Mouse (Mus musculus) kidney, embryonic 14.5 days (tissue): ENCODE measurements around the gene Tet3. TPM values are rescaled to one million over a fixed set of nuclear protein-coding genes. Genes with fewer than 3 reads are reported as not detected.

Experiments used
- ATAC-seq: fragments of 200-750 bp; cut with Nextera tagmentation; 2 replicates; pipeline ENCODE4 v1.8.0; 2017; ENCODE audit warnings: moderate number of reproducible peaks, mild to moderate bottlenecking, moderate TSS enrichment, moderate library complexity; ENCODE audit not compliant: low FRiP score, low TSS enrichment
- H3K27ac ChIP-seq: fragments of 300-500 bp; sonication (generic); 2 replicates; pipeline ENCODE4 v1.5.1; 2014; ENCODE audit warnings: low read depth, mild to moderate bottlenecking, low read length, moderate library complexity, mixed read lengths
- H3K27me3 ChIP-seq: fragments of 300-500 bp; sonication (generic); 2 replicates; pipeline ENCODE4 v1.6.1; 2014; ENCODE audit warnings: mild to moderate bottlenecking, low read length; ENCODE audit not compliant: control insufficient read depth, insufficient read depth
- H3K36me3 ChIP-seq: fragments of 300-500 bp; sonication (generic); 2 replicates; pipeline ENCODE4 v1.6.1; 2014; ENCODE audit warnings: low read length, mixed read lengths; ENCODE audit not compliant: control insufficient read depth, insufficient read depth
- H3K4me1 ChIP-seq: fragments of 300-500 bp; sonication (generic); 2 replicates; pipeline ENCODE4 v1.6.1; 2014; ENCODE audit warnings: low read length, mixed read lengths; ENCODE audit not compliant: control insufficient read depth, insufficient read depth
- H3K4me2 ChIP-seq: fragments of 300-500 bp; sonication (generic); replicated peaks from 2 replicates; pipeline ENCODE4 v1.6.1; 2014; ENCODE audit warnings: low read depth, mild to moderate bottlenecking, low read length
- H3K4me3 ChIP-seq: fragments of 300-500 bp; sonication (generic); 2 replicates; pipeline ENCODE4 v1.5.1; 2014; ENCODE audit warnings: mild to moderate bottlenecking, low read length
- H3K9ac ChIP-seq: fragments of 300-500 bp; sonication (generic); 2 replicates; pipeline ENCODE4 v1.6.1; 2014; ENCODE audit warnings: low read depth, mild to moderate bottlenecking, low read length, moderate library complexity
- H3K9me3 ChIP-seq: fragments of 300-500 bp; sonication (generic); 2 replicates; pipeline ENCODE4 v1.6.1; 2016; ENCODE audit warnings: low read length; ENCODE audit not compliant: control insufficient read depth
- WGBS: fragments of 180-500 bp; shearing (Covaris S2); extraction: QIAGEN DNeasy Blood & Tissue Kit; methylation state at CpG from one replicate; pipeline ENCODE4 v1.1.7; 2014; 5-methylcytosine and 5-hydroxymethylcytosine counted together
- polyA plus RNA-seq: library from polyadenylated mRNA; unstranded; fragments of >200 nt; fragmentation: Nextera tagmentation; extraction: Ambion mirVana; gene quantifications from 2 replicates; pipeline ENCODE4 v1.2.1, GENCODE M21; 2014

Tet3 gene
- polyA plus RNA-seq, 1 experiment from 2014 or later, result 48.6 TPM

GRCm38 (mm10) chr6:83482418-83483085, 23.7 kb upstream of the Tet3 start:
- H3K36me3 ChIP-seq, result peaks cover 58% of the 10 kb centered on the region
- H3K27ac ChIP-seq, result no peak overlapping the region; the same call in 1 of the 2 replicates
- WGBS, result 35% methylated on average over 10 of the region's 10 CpGs

GRCm38 (mm10) chr6:83480019-83480655, 21.3 kb upstream of the Tet3 start:
- ATAC-seq, result no peak
- Histone ChIP-seq H3K4me1 (0 out of 2 replicates have a peak, but pooled peaks cover 7% of the 10 kb centered on the region), H3K27me3 (no peaks in the 10 kb centered on the region), H3K27ac (0 out of 2 replicates have a peak overlapping the region, but pooled peaks have one; percentile 26), H3K4me2 (no peak overlapping the region), H3K9me3 (no peaks in the 10 kb centered on the region), H3K4me3 (no peak overlapping the region), H3K9ac (no peak overlapping the region), H3K36me3 (peaks cover 39% of the 10 kb centered on the region)
- WGBS, result 78% methylated on average over 6 of the region's 6 CpGs

More at GRCm38 (mm10) chr6:83482418-83483085, 23.7 kb upstream of the Tet3 start:
- Histone ChIP-seq H3K27me3 (no peaks in the 10 kb centered on the region), H3K9me3 (no peaks in the 10 kb centered on the region), H3K4me2 (no peak overlapping the region), H3K9ac (no peak overlapping the region), H3K4me1 (0 out of 2 replicates have a peak, but pooled peaks cover 7% of the 10 kb centered on the region), H3K4me3 (no peak overlapping the region)
- peak; percentile 63; the same call in 1 of the 2 replicates for ATAC-seq

- H3K27me3 ChIP-seq, result no peaks in the 10 kb centered on the region
- H3K4me2 ChIP-seq, result no peak overlapping the region
- no peak for ATAC-seq
- H3K27ac ChIP-seq, result 0 out of 2 replicates have a peak overlapping the region, but pooled peaks have one; percentile 26
- H3K4me1 ChIP-seq, result 0 out of 2 replicates have a peak, but pooled peaks cover 7% of the 10 kb centered on the region
- H3K36me3 ChIP-seq, result peaks cover 30% of the 10 kb centered on the region
- no peaks in the 10 kb centered on the region for H3K9me3 ChIP-seq
- no peak overlapping the region for H3K4me3 ChIP-seq
- WGBS, result 35% methylated on average over 2 of the region's 2 CpGs
- H3K9ac ChIP-seq, result no peak overlapping the region
Measured at GRCm38 (mm10) chr6:83479193-83479592, 20.3 kb upstream of the Tet3 start.

DNA sequence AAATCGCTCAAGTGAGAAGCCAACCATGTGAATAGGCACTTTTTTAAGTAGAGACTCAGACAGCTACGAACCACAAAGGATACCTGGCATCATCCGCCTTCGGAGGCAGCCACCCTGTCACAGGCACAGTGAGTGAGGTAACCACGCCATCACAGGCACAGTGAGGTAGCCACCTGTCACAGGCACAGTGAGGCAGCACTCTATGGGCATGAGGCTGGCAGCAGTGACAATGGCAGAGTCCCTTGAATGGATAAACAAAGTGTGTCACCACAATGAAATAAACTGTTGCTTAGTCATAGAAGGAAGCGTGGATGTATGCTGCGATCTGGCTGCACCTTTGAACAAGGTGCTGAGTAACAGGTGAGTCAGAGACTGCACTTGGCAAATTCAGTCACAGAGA, 19.7 kb upstream of the Tet3 start:
- 0 out of 2 replicates have a peak, but pooled peaks cover 7% of the 10 kb centered on the region for H3K4me1 ChIP-seq
- H3K36me3 ChIP-seq, result peaks cover 30% of the 10 kb centered on the region
- no peak overlapping the region for H3K27ac ChIP-seq

GRCm38 (mm10) chr6:83478217-83478616, 19.3 kb upstream of the Tet3 start:
- Histone ChIP-seq H3K27ac (no peak overlapping the region), H3K9me3 (no peaks in the 10 kb centered on the region), H3K36me3 (peaks cover 30% of the 10 kb centered on the region), H3K4me1 (0 out of 2 replicates have a peak, but pooled peaks cover 7% of the 10 kb centered on the region), H3K4me2 (no peak overlapping the region), H3K9ac (no peak overlapping the region), H3K27me3 (no peaks in the 10 kb centered on the region), H3K4me3 (no peak overlapping the region)
- no peak for ATAC-seq
- 74% methylated on average over 4 of the region's 4 CpGs for WGBS

More for the DNA sequence above, 19.7 kb upstream of the Tet3 start:
- Histone ChIP-seq H3K4me2 (no peak overlapping the region), H3K27me3 (no peaks in the 10 kb centered on the region), H3K4me3 (no peak overlapping the region), H3K9ac (no peak overlapping the region), H3K9me3 (no peaks in the 10 kb centered on the region)
- whole genome bisulfite sequencing, result 88% methylated on average over 7 of the region's 7 CpGs
- no peak for ATAC-seq

DNA sequence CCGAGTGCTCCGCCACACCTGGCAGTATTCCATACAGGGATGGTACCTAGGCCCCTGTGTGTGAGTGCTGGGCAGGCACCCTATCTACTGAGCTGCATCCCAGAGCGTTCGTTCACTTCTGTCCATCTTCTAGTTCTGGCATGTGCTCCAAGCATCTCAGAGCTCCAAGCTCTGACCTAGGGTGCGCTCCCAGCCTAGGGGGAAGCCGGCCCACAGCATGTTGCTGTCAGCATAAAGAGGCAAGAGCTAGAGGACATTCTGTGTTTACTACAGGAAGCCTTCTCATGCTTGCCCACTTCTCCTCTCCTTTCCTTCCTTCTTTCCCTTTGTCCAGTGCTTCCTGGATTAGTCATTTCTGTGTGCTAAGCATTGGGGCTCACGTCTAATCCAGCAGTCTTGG, 16.5 kb upstream of the Tet3 start:
- no peak overlapping the region for H3K27ac ChIP-seq
- ATAC-seq, result no peak
- no peak overlapping the region for H3K4me3 ChIP-seq
- no peaks in the 10 kb centered on the region for H3K4me1 ChIP-seq
- H3K36me3 ChIP-seq, result peaks cover 13% of the 10 kb centered on the region
- 87% methylated on average over 7 of the region's 7 CpGs for WGBS
- H3K9ac ChIP-seq, result no peak overlapping the region
- no peaks in the 10 kb centered on the region for H3K27me3 ChIP-seq
- no peak overlapping the region for H3K4me2 ChIP-seq
- no peaks in the 10 kb centered on the region for H3K9me3 ChIP-seq

GRCm38 (mm10) chr6:83473240-83473639, 14.4 kb upstream of the Tet3 start:
- 80% methylated on average over 9 of the region's 9 CpGs for WGBS
- ATAC-seq, result no peak

GRCm38 (mm10) chr6:83471739-83472138, 12.9 kb upstream of the Tet3 start:
- no peak overlapping the region for H3K4me3 ChIP-seq
- ATAC-seq, result no peak
- H3K9me3 ChIP-seq, result no peaks in the 10 kb centered on the region
- no peak overlapping the region for H3K9ac ChIP-seq
- no peaks in the 10 kb centered on the region for H3K27me3 ChIP-seq
- no peak overlapping the region for H3K27ac ChIP-seq
- H3K4me2 ChIP-seq, result no peak overlapping the region
- H3K36me3 ChIP-seq, result no peaks in the 10 kb centered on the region
- no peaks in the 10 kb centered on the region for H3K4me1 ChIP-seq
- whole genome bisulfite sequencing, result 86% methylated on average over 7 of the region's 7 CpGs

More at GRCm38 (mm10) chr6:83473240-83473639, 14.4 kb upstream of the Tet3 start:
- Histone ChIP-seq H3K4me3 (no peak overlapping the region), H3K4me2 (no peak overlapping the region), H3K4me1 (no peaks in the 10 kb centered on the region), H3K27me3 (no peaks in the 10 kb centered on the region), H3K27ac (no peak overlapping the region), H3K9me3 (no peaks in the 10 kb centered on the region), H3K36me3 (no peaks in the 10 kb centered on the region), H3K9ac (no peak overlapping the region)

DNA sequence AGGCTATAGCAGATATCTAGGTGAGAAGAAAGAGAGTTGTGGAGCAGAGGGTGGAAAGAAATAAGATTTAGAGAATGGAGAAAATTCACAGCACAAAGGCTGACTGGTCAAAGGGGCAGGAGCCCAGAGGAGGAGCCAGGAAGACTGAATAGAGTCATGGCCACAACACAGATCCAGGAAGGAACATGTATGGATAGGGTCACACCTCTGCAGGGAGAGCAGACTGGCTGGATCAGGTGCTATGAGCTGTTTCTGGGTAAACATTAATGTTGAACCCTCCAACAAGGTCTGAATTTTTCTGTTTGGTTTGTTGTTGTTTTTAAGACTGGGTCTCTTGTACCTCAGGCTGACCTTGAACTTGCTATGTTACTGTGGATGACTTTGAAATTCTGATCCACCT, 5.1 kb upstream of the Tet3 start:
- no peak overlapping the region for H3K27ac ChIP-seq
- no peak overlapping the region for H3K9ac ChIP-seq
- no peak overlapping the region for H3K4me3 ChIP-seq
- no peaks in the 10 kb centered on the region for H3K27me3 ChIP-seq
- no peak overlapping the region for H3K4me2 ChIP-seq
- no peaks in the 10 kb centered on the region for H3K36me3 ChIP-seq
- no peak for ATAC-seq
- no peaks in the 10 kb centered on the region for H3K9me3 ChIP-seq
- no peaks in the 10 kb centered on the region for H3K4me1 ChIP-seq
